8 mouse cellular contexts compared by ENCODE assay signal in the genomic region with DNA sequence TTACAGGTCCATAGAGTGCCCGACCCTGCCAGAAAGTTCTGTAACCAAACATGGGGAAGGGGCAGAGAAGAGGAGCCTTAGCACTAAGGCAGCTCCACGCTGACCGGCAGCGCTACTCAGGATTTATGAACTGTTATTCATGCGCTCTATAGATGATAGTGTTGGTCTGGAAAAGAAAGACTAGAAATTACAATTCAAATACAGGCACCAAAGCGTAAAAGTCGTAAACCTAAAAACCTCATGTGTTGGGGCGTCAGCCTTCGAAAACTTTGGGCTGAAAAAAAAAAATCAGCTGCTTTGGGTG. TPM values are rescaled to one million over a fixed set of nuclear protein-coding genes. Genes with fewer than 3 reads are reported as not detected.
A peak's percentile ranks its signal among the peaks of the same experiment; 100 is the strongest.
DNase-seq lines count a peak whose midpoint lies in the region; ATAC-seq and TF ChIP-seq lines count a peak whose summit lies in the region.

No protein-coding gene starts in this region.

- peaks cover 0 to 7% of the 10 kb centered on the region in 2 experiments; a peak in 2 of 4 replicates for H3K4me1 ChIP-seq in CH12.LX (ENCODE audit: control insufficient read depth in 1 of 2, insufficient read depth in 2 of 2)
- H3K4me1 ChIP-seq in forebrain, embryonic 15.5 days, result peaks cover 36% of the 10 kb centered on the region

- TF ChIP-seq EP300 in CH12.LX (IDR thresholded peaks at IDR 0.05; ENCODE audit: low read length), result no peak

- peaks cover 0 to under 1% of the 10 kb centered on the region in 2 experiments for H3K36me3 ChIP-seq in CH12.LX (replicated peaks in 1 of 2; ENCODE audit: control insufficient read depth in 1 of 2, insufficient read depth in 1 of 2, low read length in 1 of 2)
- H3K36me3 ChIP-seq in forebrain, embryonic 15.5 days, result 0 out of 2 replicates have a peak, but pooled peaks cover under 1% of the 10 kb centered on the region
- H3K36me3 ChIP-seq in macrophage (ENCODE audit: inconsistent target), result no peaks in the 10 kb centered on the region

- no peak for TF ChIP-seq RAD21 in CH12.LX (IDR thresholded peaks at IDR 0.05; ENCODE audit: low read depth, low read length)

- intact Hi-C loops in gastrocnemius, adult 2 months (cut with DNase I), result no loop called here

- H3K79me2 ChIP-seq in CH12.LX (replicated peaks; ENCODE audit: control insufficient read depth, extremely low read depth, insufficient read depth, poor library complexity, severe bottlenecking) (peaks cover 15% of the 10 kb centered on the region), macrophage (ENCODE audit: inconsistent target) (peaks cover 38% of the 10 kb centered on the region)

- in situ Hi-C loops in CH12.LX (cut with MboI; ENCODE audit: low pct_ligation_motif_present, low pct_unique_long_range_greater_than_20kb, low sequenced_read_pairs), result no loop called here

- H3K9ac ChIP-seq in CH12.LX (ENCODE audit: insufficient read depth, low read depth), result no peak overlapping the region
- H3K9ac ChIP-seq in forebrain, embryonic 15.5 days (replicated peaks), result peak overlapping the region; percentile 86

- no peak for TF ChIP-seq POLR2A in CH12.LX (IDR thresholded peaks at IDR 0.05; ENCODE audit: low read depth, low read length)

- dilution Hi-C loops in CH12.LX (cut with MboI; ENCODE audit: extremely low pct_ligation_motif_present, extremely low pct_unique_long_range_greater_than_20kb, low sequenced_read_pairs), result no loop called here

- no peaks in the 10 kb centered on the region for H3K27me3 ChIP-seq in CH12.LX (replicated peaks)
- no peaks in the 10 kb centered on the region for H3K27me3 ChIP-seq in forebrain, embryonic 15.5 days

- peak; percentile 27 for ATAC-seq in forebrain, embryonic 15.5 days (replicated peaks)

- no peak for DNase-seq in gastrocnemius, adult 2 months
- DNase-seq in gastrocnemius, adult 18-20 months (ENCODE audit: low spot score), result no peak
- DNase-seq in CH12.LX (ENCODE audit: extremely low read depth), result no peak
- no peak for DNase-seq in right cerebral cortex, postnatal 10 days (ENCODE audit: low spot score in 2 of 2)
- DNase-seq in cerebellum, postnatal 4 days (ENCODE audit: low spot score in 2 of 2), result no peak
- DNase-seq in thymus, postnatal 4 days, result no peak

- no peak for TF ChIP-seq CTCF in gastrocnemius, adult 2 months (IDR thresholded peaks at IDR 0.05)
- TF ChIP-seq CTCF in CH12.LX (conservative IDR thresholded peaks at IDR 0.05 in 1 of 2, IDR thresholded peaks at IDR 0.05 in 1 of 2; ENCODE audit: low read depth in 2 of 2, low read length in 2 of 2), result no peak

- 7% methylated on average over 9 of the region's 9 CpGs for WGBS in forebrain, embryonic 15.5 days
- 8% methylated on average over 9 of the region's 9 CpGs for WGBS in macrophage (ENCODE audit: missing documents)

- no peak overlapping the region for H3K4me2 ChIP-seq in CH12.LX (ENCODE audit: insufficient read depth, low read depth, poor library complexity, severe bottlenecking)
- H3K4me2 ChIP-seq in forebrain, embryonic 15.5 days (replicated peaks), result peak overlapping the region; percentile 92

- peak overlapping the region; percentile 75 for H3K27ac ChIP-seq in gastrocnemius, adult 2 months
- H3K27ac ChIP-seq in CH12.LX (ENCODE audit: insufficient read depth, low read depth) (no peak overlapping the region), macrophage (peak overlapping the region; percentile 60)
- H3K27ac ChIP-seq in forebrain, embryonic 15.5 days (replicated peaks), result peak overlapping the region; percentile 96

- peak overlapping the region; percentile 90 for H3K4me3 ChIP-seq in gastrocnemius, adult 2 months
- H3K4me3 ChIP-seq in CH12.LX (replicated peaks in 1 of 3; ENCODE audit: low read depth in 2 of 3, low read length in 2 of 3, poor library complexity in 1 of 3), result peak overlapping the region; percentile 34 to 84 (median 66)
- peak overlapping the region; percentile 95 for H3K4me3 ChIP-seq in forebrain, embryonic 15.5 days
- H3K4me3 ChIP-seq in macrophage (ENCODE audit: inconsistent target), result peak overlapping the region; percentile 60

- no peaks in the 10 kb centered on the region for H3K9me3 ChIP-seq in CH12.LX (replicated peaks; ENCODE audit: low read length)
- no peaks in the 10 kb centered on the region for H3K9me3 ChIP-seq in forebrain, embryonic 15.5 days

TF ChIP-seq in CH12.LX, 34 proteins besides CTCF, POLR2A, EP300 and RAD21:
- TF ChIP-seq UBTF (IDR thresholded peaks at IDR 0.05; ENCODE audit: low read depth, low read length), result no peak
- TF ChIP-seq IRF4 (IDR thresholded peaks at IDR 0.05; ENCODE audit: low read depth, low read length), result no peak
- no peak for TF ChIP-seq NELFE (IDR thresholded peaks at IDR 0.05; ENCODE audit: low read depth, low read length)
- no peak for TF ChIP-seq ELF1 (IDR thresholded peaks at IDR 0.05; ENCODE audit: low read depth, low read length)
- no peak for TF ChIP-seq JUN (IDR thresholded peaks at IDR 0.05; ENCODE audit: insufficient read depth, low read depth, low read length)
- no peak for TF ChIP-seq BHLHE40 (IDR thresholded peaks at IDR 0.05; ENCODE audit: low read depth, low read length)
- no peak for TF ChIP-seq HCFC1 (IDR thresholded peaks at IDR 0.05; ENCODE audit: low read depth, low read length)
- no peak for TF ChIP-seq SMC3 (IDR thresholded peaks at IDR 0.05; ENCODE audit: low read depth, low read length)
- TF ChIP-seq MEF2A (IDR thresholded peaks at IDR 0.05; ENCODE audit: borderline replicate concordance, low read depth, low read length), result no peak
- TF ChIP-seq ZMIZ1 (IDR thresholded peaks at IDR 0.05; ENCODE audit: low read depth, low read length), result no peak
- no peak for TF ChIP-seq KAT2A (IDR thresholded peaks at IDR 0.05; ENCODE audit: insufficient replicate concordance, low read length)
- TF ChIP-seq CHD1 (IDR thresholded peaks at IDR 0.05; ENCODE audit: low read depth, low read length), result no peak
- TF ChIP-seq MXI1 (IDR thresholded peaks at IDR 0.05; ENCODE audit: low read depth, low read length), result no peak
- no peak for TF ChIP-seq E2F4 (IDR thresholded peaks at IDR 0.05; ENCODE audit: insufficient replicate concordance, low read depth, low read length)
- TF ChIP-seq TCF12 (IDR thresholded peaks at IDR 0.05; ENCODE audit: low read depth, low read length), result no peak
- no peak for TF ChIP-seq ZC3H11A (IDR thresholded peaks at IDR 0.05; ENCODE audit: low read depth, low read length)

RNA-seq across cellular contexts. Expression of gene Trim59, which starts 0.8 kb away (rescaled TPM):
- total RNA-seq in gastrocnemius, adult 2 months (2021), result under 1 TPM; 0.50 to 0.69 TPM
- total RNA-seq in gastrocnemius, adult 18-20 months (2021), result under 1 TPM; 0.39 to 0.50 TPM
- total RNA-seq in CH12.LX (2012; rRNA removed), result 7.4 and 8.6 TPM in 2 replicates
- 41.4 and 42.9 TPM in 2 replicates for total RNA-seq in CH12.LX (2014; rRNA removed)
- 28.5 and 29.1 TPM in 2 replicates for polyA plus RNA-seq in CH12.LX (2012; ENCODE audit: insufficient read length, low read depth)
- polyA plus RNA-seq in forebrain, embryonic 15.5 days (2015; fragmentation: Nextera tagmentation; extraction: Ambion mirVana), result 85.1 and 85.4 TPM in 2 replicates
- 10 to 100 TPM in 3 of 26 experiments, 1 to 10 TPM in 19, under 1 TPM in 3, not detected in 1; 0.71 to 13.3 (median 3.9) TPM for total RNA-seq in macrophage (2018; cell fraction: chromatin; rRNA removed)
- total RNA-seq in macrophage (2018; cell fraction: cytosol; rRNA removed), result 1 to 10 TPM; 1.3 to 6.6 (median 2.7) TPM
- total RNA-seq in macrophage (2018; cell fraction: nucleus; rRNA removed), result 10 to 100 TPM in 2 of 26 experiments, 1 to 10 TPM in 23, under 1 TPM in 1; 0.69 to 13.9 (median 4.1) TPM
- polyA plus RNA-seq in macrophage (2018), result 4.2 to 5.4 TPM (median 4.8 TPM) in 3 replicates

RNA-seq across cellular contexts. Expression of gene Smc4, which starts 40.8 kb away (rescaled TPM):
- 1 to 10 TPM; 4.8 to 6.7 TPM for total RNA-seq in gastrocnemius, adult 2 months (2021)
- 1 to 10 TPM; 3.9 to 4.1 TPM for total RNA-seq in gastrocnemius, adult 18-20 months (2021)
- total RNA-seq in CH12.LX (2012; rRNA removed) (57.2 and 68.8 TPM in 2 replicates), CH12.LX (2014; rRNA removed) (140 and 177 TPM in 2 replicates)
- polyA plus RNA-seq in CH12.LX (2012; ENCODE audit: insufficient read length, low read depth) (105 and 116 TPM in 2 replicates), macrophage (2018) (33.6 to 68.6 TPM (median 37.7 TPM) in 3 replicates)
- polyA plus RNA-seq in forebrain, embryonic 15.5 days (2015; fragmentation: Nextera tagmentation; extraction: Ambion mirVana), result 102 and 106 TPM in 2 replicates
- total RNA-seq in macrophage (2018; cell fraction: chromatin; rRNA removed), result 100 to 1,000 TPM in 20 of 26 experiments, 10 to 100 TPM in 6; 75.2 to 232 (median 125) TPM
- total RNA-seq in macrophage (2018; cell fraction: cytosol; rRNA removed), result 10 to 100 TPM; 21.7 to 43.9 (median 29.9) TPM
- 100 to 1,000 TPM in 2 of 26 experiments, 10 to 100 TPM in 24; 33.8 to 118 (median 62.0) TPM for total RNA-seq in macrophage (2018; cell fraction: nucleus; rRNA removed)

RNA-seq across cellular contexts. Expression of gene Ift80, which starts 41.0 kb away (rescaled TPM):
- 1 to 10 TPM; 5.2 to 5.7 TPM for total RNA-seq in gastrocnemius, adult 2 months (2021)
- 1 to 10 TPM; 3.3 to 5.0 TPM for total RNA-seq in gastrocnemius, adult 18-20 months (2021)
- 9.6 and 10.8 TPM in 2 replicates for total RNA-seq in CH12.LX (2012; rRNA removed)
- total RNA-seq in CH12.LX (2014; rRNA removed), result 13.8 and 15.8 TPM in 2 replicates
- 11.5 and 13.3 TPM in 2 replicates for polyA plus RNA-seq in CH12.LX (2012; ENCODE audit: insufficient read length, low read depth)
- 10.9 and 11.7 TPM in 2 replicates for polyA plus RNA-seq in forebrain, embryonic 15.5 days (2015; fragmentation: Nextera tagmentation; extraction: Ambion mirVana)
- total RNA-seq in macrophage (2018; cell fraction: chromatin; rRNA removed), result 10 to 100 TPM in 21 of 26 experiments, 1 to 10 TPM in 5; 3.5 to 53.6 (median 31.9) TPM
- 1 to 10 TPM; 1.4 to 3.9 (median 2.5) TPM for total RNA-seq in macrophage (2018; cell fraction: cytosol; rRNA removed)
- total RNA-seq in macrophage (2018; cell fraction: nucleus; rRNA removed), result 10 to 100 TPM in 11 of 26 experiments, 1 to 10 TPM in 15; 3.3 to 42.8 (median 9.3) TPM
- polyA plus RNA-seq in macrophage (2018), result 1.2 to 3.4 TPM (median 3.0 TPM) in 3 replicates

Comparison
In these comparisons a context has a peak if more than half of its experiments do, and no peak if none do; other contexts are left out.
1. RNA of gene Trim59, which starts 0.8 kb away (total RNA-seq): 7.4 to 42.9 TPM in CH12.LX; 0.50 to 0.69 TPM in gastrocnemius, adult 2 months and 0.39 to 0.50 TPM in gastrocnemius, adult 18-20 months; every median in the first group is over 4 times any median in the second.
2. RNA of gene Smc4, which starts 40.8 kb away (total RNA-seq): 57.2 to 177 TPM in CH12.LX; 4.8 to 6.7 TPM in gastrocnemius, adult 2 months and 3.9 to 4.1 TPM in gastrocnemius, adult 18-20 months; every median in the first group is over 4 times any median in the second.
3. Peak in every context shown above with its lines, with median percentiles within 50 percentile points of each other: H3K4me3 ChIP-seq.